In the genomic region with DNA sequence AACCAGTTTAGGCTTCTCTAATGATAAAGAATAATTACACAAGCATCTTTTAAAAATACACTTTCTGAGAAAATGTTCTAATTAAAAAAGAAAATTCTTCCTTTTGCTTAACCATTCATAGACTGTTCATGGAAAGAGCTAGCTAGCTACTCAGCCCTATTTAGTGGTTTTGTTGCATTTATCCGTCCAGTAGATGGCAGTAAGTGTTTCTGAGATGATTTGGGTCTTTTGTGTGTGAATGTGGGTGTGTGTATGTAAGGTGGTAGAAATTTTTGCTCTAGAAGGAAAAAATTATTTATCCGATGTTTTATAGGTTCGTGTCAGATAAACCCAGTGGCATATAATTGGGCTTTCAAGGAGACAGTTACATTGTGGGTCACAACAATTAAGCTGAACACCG, we compare ENCODE assay signal across 9 mouse cellular contexts.
DNase-seq lines count a peak whose midpoint lies in the region; ATAC-seq lines count a peak whose summit lies in the region.
"Had no signal": no experiment of that assay in that cellular context is flagged by ENCODE, and none has a peak within 500 bp of the region (broad histone marks: within the 10 kb centered on the region; RNA-seq: fewer than 3 reads in every experiment).

No protein-coding gene starts in this region.

- no peaks in the 10 kb centered on the region for H3K9me3 ChIP-seq in neural tube, embryonic 13.5 days
- no peaks in the 10 kb centered on the region for H3K9me3 ChIP-seq in forebrain, embryonic 16.5 days (ENCODE audit: control insufficient read depth, low read length)
- H3K9me3 ChIP-seq: lung, embryonic 15.5 days had no signal

- H3K9ac ChIP-seq in neural tube, embryonic 13.5 days, result no peak overlapping the region
- no peak overlapping the region for H3K9ac ChIP-seq in forebrain, embryonic 16.5 days (replicated peaks; ENCODE audit: low read depth, low read length)
- H3K9ac ChIP-seq: lung, embryonic 15.5 days had no signal

- no peaks in the 10 kb centered on the region; the same call in 1 of the 2 replicates for H3K4me1 ChIP-seq in neural tube, embryonic 13.5 days (replicated peaks)
- H3K4me1 ChIP-seq in forebrain, embryonic 16.5 days (replicated peaks; ENCODE audit: control insufficient read depth, insufficient read depth, low read length), result no peaks in the 10 kb centered on the region
- H3K4me1 ChIP-seq: lung, embryonic 15.5 days had no signal

- 53% methylated on average over 4 of the region's 4 CpGs for WGBS in neural tube, embryonic 13.5 days
- WGBS in forebrain, embryonic 16.5 days, result 41% methylated on average over 4 of the region's 4 CpGs

- H3K27ac ChIP-seq in neural tube, embryonic 13.5 days (replicated peaks), result no peak overlapping the region
- no peak overlapping the region for H3K27ac ChIP-seq in forebrain, embryonic 16.5 days (ENCODE audit: low read length)
- H3K27ac ChIP-seq: lung, embryonic 15.5 days had no signal

- H3K4me3 ChIP-seq in neural tube, embryonic 13.5 days, result no peak overlapping the region
- no peak overlapping the region for H3K4me3 ChIP-seq in forebrain, embryonic 16.5 days (replicated peaks; ENCODE audit: low read length)
- H3K4me3 ChIP-seq: lung, embryonic 15.5 days had no signal

- ATAC-seq in neural tube, embryonic 13.5 days (ENCODE audit: low read depth), result peak; percentile 79; the same call in 1 of the 2 replicates
- ATAC-seq in forebrain, embryonic 16.5 days, result peak; percentile 87
- no peak for ATAC-seq in megakaryocyte-erythroid progenitor cell, adult 5-6 weeks (replicated peaks; ENCODE audit: low FRiP score, low TSS enrichment, poor library complexity, severe bottlenecking)

- H3K27me3 ChIP-seq in neural tube, embryonic 13.5 days, result no peaks in the 10 kb centered on the region
- H3K27me3 ChIP-seq in forebrain, embryonic 16.5 days (replicated peaks; ENCODE audit: control insufficient read depth, insufficient read depth, low read length), result no peaks in the 10 kb centered on the region
- H3K27me3 ChIP-seq: lung, embryonic 15.5 days had no signal

- H3K4me2 ChIP-seq in neural tube, embryonic 13.5 days, result no peak overlapping the region
- no peak overlapping the region for H3K4me2 ChIP-seq in forebrain, embryonic 16.5 days (ENCODE audit: low read length)
- H3K4me2 ChIP-seq: lung, embryonic 15.5 days had no signal

- DNase-seq in heart, postnatal 10 days, result peak; percentile 18 to 36
- no peak for DNase-seq in heart, adult 9 months (ENCODE audit: low spot score in 2 of 2)
- no peak for DNase-seq in neural tube, embryonic 10.5 days (ENCODE audit: extremely low spot score, low spot score)
- peak; percentile 29 for DNase-seq in retina, postnatal 7 days (ENCODE audit: low read depth, low spot score)
- DNase-seq in spleen, postnatal 36 days (ENCODE audit: low spot score in 2 of 2), result no peak

- intact Hi-C loops in heart, postnatal 10 days (cut with DNase I), result loop anchor here (1.0 to 10.0 kb wide), 3 partner anchors 521 to 701 kb away; no protein-coding TSS in a partner anchor

- H3K36me3 ChIP-seq in neural tube, embryonic 13.5 days, result no peaks in the 10 kb centered on the region
- no peaks in the 10 kb centered on the region for H3K36me3 ChIP-seq in forebrain, embryonic 16.5 days (ENCODE audit: control insufficient read depth, insufficient read depth)
- H3K36me3 ChIP-seq: lung, embryonic 15.5 days had no signal

Comparison
In these comparisons a context has a peak if more than half of its experiments do, and no peak if none do; other contexts are left out.
1. DNase-seq: peak in heart, postnatal 10 days (2 of 2) and retina, postnatal 7 days (single experiment); none in heart, adult 9 months (0 of 2), neural tube, embryonic 10.5 days (single experiment) and spleen, postnatal 36 days (0 of 2).